In the genomic region with DNA sequence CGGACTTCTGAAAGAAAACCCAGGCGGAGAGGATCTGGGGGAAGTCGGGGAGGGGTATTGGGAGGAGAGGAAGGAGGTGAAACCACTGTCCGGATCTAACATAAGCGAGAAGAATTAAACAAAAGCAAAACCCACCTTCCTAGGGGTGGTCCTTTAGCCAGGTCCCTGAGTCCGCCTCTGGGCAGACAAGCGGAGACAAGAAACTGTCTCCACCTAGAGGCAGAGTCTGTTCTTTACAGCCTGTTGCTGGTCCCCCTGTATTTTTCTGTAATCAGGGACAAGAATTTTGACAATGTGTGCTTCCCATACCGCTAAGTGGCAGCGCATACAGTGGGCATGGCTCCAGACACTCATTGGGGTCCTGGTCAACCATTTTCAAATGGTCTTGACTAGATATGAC, we compare ENCODE assay signal across 9 mouse cellular contexts. TPM values are rescaled to one million over a fixed set of nuclear protein-coding genes. Genes with fewer than 3 reads are reported as not detected.
A peak's percentile ranks its signal among the peaks of the same experiment; 100 is the strongest.
DNase-seq lines count a peak whose midpoint lies in the region; ATAC-seq lines count a peak whose summit lies in the region.
"Had no signal": no experiment of that assay in that cellular context is flagged by ENCODE, and none has a peak within 500 bp of the region (broad histone marks: within the 10 kb centered on the region; RNA-seq: fewer than 3 reads in every experiment).

No protein-coding gene starts in this region.

- no peaks in the 10 kb centered on the region for H3K4me1 ChIP-seq in heart, embryonic 10.5 days
- H3K4me1 ChIP-seq in liver, embryonic 11.5 days (replicated peaks; ENCODE audit: control insufficient read depth, insufficient read depth, low read length): no peaks in the 10 kb centered on the region

- peak; percentile 46 to 56 for DNase-seq in heart, adult 18-20 months
- DNase-seq in heart, embryonic 10.5 days (ENCODE audit: low spot score): no peak
- peak; percentile 36 to 37 for DNase-seq in B cell, adult 2 months
- no peak for DNase-seq in liver, embryonic 11.5 days (ENCODE audit: low spot score)
- peak; percentile 10 for DNase-seq in thymus, postnatal 25 days
- DNase-seq in spleen, postnatal 14 days (ENCODE audit: low spot score in 2 of 2): no peak
- no peak for DNase-seq in cerebellum, postnatal 4 days (ENCODE audit: low spot score in 2 of 2)

- no peak overlapping the region for H3K27ac ChIP-seq in heart, embryonic 10.5 days
- H3K27ac ChIP-seq in liver, embryonic 11.5 days (ENCODE audit: low read depth, low read length): no peak overlapping the region

- H3K9me3 ChIP-seq in heart, embryonic 10.5 days: no peaks in the 10 kb centered on the region
- H3K9me3 ChIP-seq in liver, embryonic 11.5 days (ENCODE audit: control insufficient read depth, low read length): no peaks in the 10 kb centered on the region

- H3K9ac ChIP-seq in liver, embryonic 11.5 days (ENCODE audit: low read depth, low read length): no peak overlapping the region

- WGBS in heart, embryonic 10.5 days: 30% methylated on average over 9 of the region's 9 CpGs
- WGBS in liver, embryonic 11.5 days: 30% methylated on average over 9 of the region's 9 CpGs

- no peaks in the 10 kb centered on the region for H3K36me3 ChIP-seq in heart, embryonic 10.5 days
- H3K36me3 ChIP-seq in liver, embryonic 11.5 days (ENCODE audit: control insufficient read depth, insufficient read depth, low read length): no peaks in the 10 kb centered on the region

- peak overlapping the region; percentile 31; the same call in 1 of the 2 replicates for H3K4me2 ChIP-seq in liver, embryonic 11.5 days

- ATAC-seq in common myeloid progenitor, adult 5-6 weeks (replicated peaks; ENCODE audit: low read depth, poor library complexity, severe bottlenecking): peak; percentile 91
- ATAC-seq in liver, embryonic 11.5 days (replicated peaks; ENCODE audit: low FRiP score): peak; percentile 41; the same call in 1 of the 2 replicates

- peaks cover 6% of the 10 kb centered on the region; the same call in 1 of the 2 replicates for H3K27me3 ChIP-seq in heart, embryonic 10.5 days (ENCODE audit: insufficient read depth, poor library complexity, severe bottlenecking)
- H3K27me3 ChIP-seq in liver, embryonic 11.5 days (replicated peaks; ENCODE audit: control insufficient read depth, insufficient read depth, low read length): peaks cover 3% of the 10 kb centered on the region; the same call in 1 of the 2 replicates

- H3K4me3 ChIP-seq in heart, embryonic 10.5 days: no peak overlapping the region
- H3K4me3 ChIP-seq in liver, embryonic 11.5 days (ENCODE audit: low read depth, low read length): no peak overlapping the region

RNA-seq across cellular contexts. Expression of gene Dppa3, which starts 7.2 kb away (rescaled TPM):
- not detected for total RNA-seq in heart, adult 18-20 months (2021)
- not detected in 2 replicates for polyA plus RNA-seq in heart, embryonic 10.5 days (2016; fragmentation: Nextera tagmentation; extraction: Ambion mirVana)
- total RNA-seq in common myeloid progenitor, adult 5-6 weeks (2017): not detected in 2 replicates
- not detected in 2 replicates for polyA plus RNA-seq in liver, embryonic 11.5 days (2014; fragmentation: Nextera tagmentation; extraction: Ambion mirVana)
- total RNA-seq: layer of hippocampus, postnatal 14 days had no signal

RNA-seq across cellular contexts. Expression of gene Gdf3, which starts 23.5 kb away (rescaled TPM):
- total RNA-seq in heart, adult 18-20 months (2021): not detected
- polyA plus RNA-seq in heart, embryonic 10.5 days (2016; fragmentation: Nextera tagmentation; extraction: Ambion mirVana): 0.06 and 1.1 TPM in 2 replicates
- 4.1 and 5.6 TPM in 2 replicates for total RNA-seq in common myeloid progenitor, adult 5-6 weeks (2017)
- 13.9 and 14.6 TPM in 2 replicates for polyA plus RNA-seq in liver, embryonic 11.5 days (2014; fragmentation: Nextera tagmentation; extraction: Ambion mirVana)
- total RNA-seq: layer of hippocampus, postnatal 14 days had no signal

RNA-seq across cellular contexts. Expression of gene Apobec1, which starts 31.2 kb away (rescaled TPM):
- total RNA-seq in heart, adult 18-20 months (2021): 1 to 10 TPM; 4.5 to 5.1 TPM
- 0.43 and 0.64 TPM in 2 replicates for polyA plus RNA-seq in heart, embryonic 10.5 days (2016; fragmentation: Nextera tagmentation; extraction: Ambion mirVana)
- 13.3 and 14.2 TPM in 2 replicates for total RNA-seq in common myeloid progenitor, adult 5-6 weeks (2017)
- 3.7 and 5.6 TPM in 2 replicates for polyA plus RNA-seq in liver, embryonic 11.5 days (2014; fragmentation: Nextera tagmentation; extraction: Ambion mirVana)

Comparison
In these comparisons a context has a peak if more than half of its experiments do, and no peak if none do; other contexts are left out.
1. DNase-seq: peak in heart, adult 18-20 months (2 of 2), B cell, adult 2 months (2 of 2) and thymus, postnatal 25 days (single experiment); none in heart, embryonic 10.5 days (single experiment), liver, embryonic 11.5 days (single experiment), spleen, postnatal 14 days (0 of 2) and cerebellum, postnatal 4 days (0 of 2).